Mouse (Mus musculus): ENCODE data around the gene Fan1. TPM values are rescaled to one million over a fixed set of nuclear protein-coding genes. Genes with fewer than 3 reads are reported as not detected.

The Fan1 gene
- 4.7 and 5.0 TPM in 2 replicates for polyA plus RNA-seq (2014; fragmentation: Nextera tagmentation; extraction: Ambion mirVana)

DNA sequence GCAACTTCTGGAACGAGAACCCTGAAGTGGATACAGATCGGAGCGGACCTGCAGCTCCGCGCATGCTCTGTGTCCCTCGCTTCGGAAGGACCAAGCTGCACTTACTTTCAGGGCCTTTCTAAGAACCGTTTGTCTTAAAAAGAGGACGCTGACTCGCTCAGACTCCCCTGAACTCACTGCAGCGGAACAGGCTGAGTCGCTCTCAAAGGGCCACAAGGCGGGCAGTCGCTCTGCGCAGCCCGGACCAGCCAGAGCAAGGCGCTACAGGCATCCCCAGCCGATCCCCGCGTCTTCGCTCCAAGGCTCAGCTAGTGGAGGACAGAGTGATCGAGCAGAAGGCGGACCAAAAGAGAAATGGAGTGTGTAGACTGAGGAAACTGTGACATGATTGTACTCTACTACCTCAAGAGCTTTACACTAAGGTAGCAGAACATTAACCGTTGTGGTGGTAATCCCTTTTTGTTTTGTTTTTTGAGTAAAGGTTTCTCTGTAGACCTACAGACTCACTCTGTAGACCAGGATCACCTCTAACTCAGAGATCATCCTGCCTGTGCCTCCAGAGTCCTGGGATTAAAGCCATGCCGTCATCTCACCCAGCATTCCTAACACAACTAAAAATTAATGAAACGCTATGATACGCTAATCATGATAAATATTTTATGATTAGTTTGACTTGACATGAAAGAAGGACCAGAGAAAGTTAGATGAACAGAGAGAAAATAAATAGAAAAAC is at the start of gene Fan1:
Gene Fan1 (minus strand): TSS at position 266 of the 733 bp plus-strand sequence.
- ATAC-seq (ENCODE audit: low FRiP score, low TSS enrichment): peak; percentile 95
- peak; percentile 91 for DNase-seq
- WGBS: 3% methylated on average over 27 of the region's 27 CpGs

GRCm38 (mm10) chr7:64403989-64404388 is 30.1 kb upstream of the Fan1 start:
- Histone ChIP-seq H3K4me3 (replicated peaks; ENCODE audit: low read depth, low read length) (no peak overlapping the region), H3K4me2 (ENCODE audit: low read length) (no peak overlapping the region), H3K9me3 (ENCODE audit: control insufficient read depth, low read length) (no peaks in the 10 kb centered on the region), H3K27ac (replicated peaks; ENCODE audit: low read depth, low read length) (no peak overlapping the region), H3K4me1 (ENCODE audit: control insufficient read depth, insufficient read depth, low read length) (no peaks in the 10 kb centered on the region), H3K9ac (replicated peaks; ENCODE audit: low read length) (no peak overlapping the region), H3K36me3 (ENCODE audit: control insufficient read depth, insufficient read depth, low read length) (no peaks in the 10 kb centered on the region), H3K27me3 (ENCODE audit: control insufficient read depth, insufficient read depth, low read length) (no peaks in the 10 kb centered on the region)
- 95% methylated on average over 8 of the region's 8 CpGs for WGBS
- ATAC-seq (ENCODE audit: low FRiP score, low TSS enrichment): no peak
- DNase-seq: no peak

More for the DNA sequence above, at the start of gene Fan1:
- peaks cover 36% of the 10 kb centered on the region for H3K36me3 ChIP-seq (ENCODE audit: control insufficient read depth, insufficient read depth, low read length)
- peak within 1 kb of the TSS; percentile 56 for H3K4me2 ChIP-seq (ENCODE audit: low read length)
- H3K9me3 ChIP-seq (ENCODE audit: control insufficient read depth, low read length): no peaks in the 10 kb centered on the region
- peak within 1 kb of the TSS; percentile 64 for H3K9ac ChIP-seq (replicated peaks; ENCODE audit: low read length)
- no peaks in the 10 kb centered on the region for H3K27me3 ChIP-seq (ENCODE audit: control insufficient read depth, insufficient read depth, low read length)
- H3K4me3 ChIP-seq (replicated peaks; ENCODE audit: low read depth, low read length): peak within 1 kb of the TSS; percentile 59
- peaks cover 5% of the 10 kb centered on the region for H3K4me1 ChIP-seq (ENCODE audit: control insufficient read depth, insufficient read depth, low read length)
- H3K27ac ChIP-seq (replicated peaks; ENCODE audit: low read depth, low read length): peak within 1 kb of the TSS; percentile 87

- no peak overlapping the region for H3K4me3 ChIP-seq (replicated peaks; ENCODE audit: low read depth, low read length)
- no peak overlapping the region for H3K27ac ChIP-seq (replicated peaks; ENCODE audit: low read depth, low read length)
- no peaks in the 10 kb centered on the region for H3K9me3 ChIP-seq (ENCODE audit: control insufficient read depth, low read length)
- H3K4me1 ChIP-seq (ENCODE audit: control insufficient read depth, insufficient read depth, low read length): no peaks in the 10 kb centered on the region
- no peak for DNase-seq
- H3K27me3 ChIP-seq (ENCODE audit: control insufficient read depth, insufficient read depth, low read length): no peaks in the 10 kb centered on the region
- no peak for ATAC-seq (ENCODE audit: low FRiP score, low TSS enrichment)
- no peak overlapping the region for H3K9ac ChIP-seq (replicated peaks; ENCODE audit: low read length)
- H3K4me2 ChIP-seq (ENCODE audit: low read length): no peak overlapping the region
- no peaks in the 10 kb centered on the region for H3K36me3 ChIP-seq (ENCODE audit: control insufficient read depth, insufficient read depth, low read length)
- 94% methylated on average over 4 of the region's 4 CpGs for WGBS
These were observed 28.6 kb upstream of the Fan1 start for GRCm38 (mm10) chr7:64402452-64402851.

GRCm38 (mm10) chr7:64400725-64401124 is 26.8 kb upstream of the Fan1 start:
- Histone ChIP-seq H3K4me1 (ENCODE audit: control insufficient read depth, insufficient read depth, low read length) (no peaks in the 10 kb centered on the region), H3K9me3 (ENCODE audit: control insufficient read depth, low read length) (no peaks in the 10 kb centered on the region), H3K27me3 (ENCODE audit: control insufficient read depth, insufficient read depth, low read length) (no peaks in the 10 kb centered on the region), H3K9ac (replicated peaks; ENCODE audit: low read length) (no peak overlapping the region), H3K4me3 (replicated peaks; ENCODE audit: low read depth, low read length) (no peak overlapping the region), H3K27ac (replicated peaks; ENCODE audit: low read depth, low read length) (no peak overlapping the region), H3K4me2 (ENCODE audit: low read length) (no peak overlapping the region), H3K36me3 (ENCODE audit: control insufficient read depth, insufficient read depth, low read length) (no peaks in the 10 kb centered on the region)
- no peak for DNase-seq
- WGBS: 100% methylated on average over 1 of the region's 1 CpGs
- no peak for ATAC-seq (ENCODE audit: low FRiP score, low TSS enrichment)

DNA sequence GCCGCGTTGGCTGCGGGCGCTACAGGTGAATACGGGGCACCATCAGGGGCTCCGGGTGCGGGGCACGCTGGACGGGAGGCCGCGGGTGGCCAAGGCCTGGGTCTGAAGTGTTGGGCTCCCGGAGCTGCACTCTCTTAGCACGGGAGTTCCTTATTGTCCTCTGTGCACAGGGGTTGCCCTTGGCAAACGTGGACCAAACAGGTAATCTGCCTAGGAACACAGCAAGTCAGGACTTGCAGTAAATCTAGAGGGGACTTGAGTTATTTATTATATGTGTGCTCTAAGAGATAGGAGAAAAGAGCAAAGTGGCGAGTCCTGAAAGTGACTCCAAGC is 18.9 kb upstream of the Fan1 start:
- DNase-seq (no peak), ATAC-seq (ENCODE audit: low FRiP score, low TSS enrichment) (no peak; the same call in 1 of the 2 replicates)
- no peaks in the 10 kb centered on the region for H3K9me3 ChIP-seq (ENCODE audit: control insufficient read depth, low read length)
- H3K4me1 ChIP-seq (ENCODE audit: control insufficient read depth, insufficient read depth, low read length): peaks cover 11% of the 10 kb centered on the region; the same call in 1 of the 2 replicates
- WGBS: 2% methylated on average over 15 of the region's 15 CpGs
- H3K4me3 ChIP-seq (replicated peaks; ENCODE audit: low read depth, low read length): peak overlapping the region; percentile 67
- peak overlapping the region; percentile 77 for H3K4me2 ChIP-seq (ENCODE audit: low read length)
- no peaks in the 10 kb centered on the region for H3K27me3 ChIP-seq (ENCODE audit: control insufficient read depth, insufficient read depth, low read length)
- H3K27ac ChIP-seq (replicated peaks; ENCODE audit: low read depth, low read length): peak overlapping the region; percentile 55
- peak overlapping the region; percentile 76 for H3K9ac ChIP-seq (replicated peaks; ENCODE audit: low read length)
- H3K36me3 ChIP-seq (ENCODE audit: control insufficient read depth, insufficient read depth, low read length): peaks cover 18% of the 10 kb centered on the region

DNA sequence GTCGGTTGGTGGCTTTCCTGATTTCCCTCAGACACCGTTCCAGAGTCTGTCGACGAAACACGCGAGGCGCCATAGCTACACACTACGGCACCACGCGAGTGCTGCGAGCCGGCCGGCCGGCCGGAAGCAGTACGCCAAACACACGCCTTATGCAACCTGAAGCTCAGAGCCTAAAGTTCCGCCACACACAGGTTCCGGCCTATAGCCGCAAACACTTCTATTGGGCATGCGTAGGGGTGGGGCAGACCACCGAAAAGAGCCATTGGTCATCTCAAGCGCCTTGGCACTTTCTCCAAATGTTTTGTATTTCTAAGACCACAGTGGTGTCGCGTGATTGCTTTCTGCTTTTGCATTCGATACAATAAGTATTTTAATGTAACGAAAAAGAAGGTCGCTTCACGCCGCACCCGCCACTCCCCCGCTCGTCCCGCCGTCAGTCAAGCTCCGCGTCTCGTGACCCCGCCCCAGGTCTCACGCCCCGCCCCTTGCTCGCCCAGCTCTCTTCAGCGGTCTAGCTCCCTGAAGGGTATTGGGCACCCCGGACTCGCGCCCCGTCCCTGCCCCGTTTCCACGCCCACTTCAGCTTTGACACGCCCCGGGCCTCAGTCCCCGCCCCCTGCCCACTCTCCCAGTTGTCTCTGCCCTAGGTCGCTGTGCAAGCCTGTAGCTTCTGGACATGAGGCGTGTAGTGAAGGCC is 18.4 kb upstream of the Fan1 start, which contains the start of the genes Mphosph10 and Mcee:
Gene Mphosph10 (minus strand): TSS at position 147 of the 697 bp plus-strand sequence.
Gene Mcee (plus strand): TSS at position 486 of the 697 bp plus-strand sequence.
- peak within 1 kb of the TSS; percentile 55 for H3K27ac ChIP-seq (replicated peaks; ENCODE audit: low read depth, low read length)
- H3K9me3 ChIP-seq (ENCODE audit: control insufficient read depth, low read length): no peaks in the 10 kb centered on the region
- peaks cover 22% of the 10 kb centered on the region for H3K36me3 ChIP-seq (ENCODE audit: control insufficient read depth, insufficient read depth, low read length)
- H3K4me1 ChIP-seq (ENCODE audit: control insufficient read depth, insufficient read depth, low read length): peaks cover 11% of the 10 kb centered on the region; the same call in 1 of the 2 replicates
- peak within 1 kb of the TSS; percentile 67 for H3K4me3 ChIP-seq (replicated peaks; ENCODE audit: low read depth, low read length)
- H3K4me2 ChIP-seq (ENCODE audit: low read length): peak within 1 kb of the TSS; percentile 77
- ATAC-seq (ENCODE audit: low FRiP score, low TSS enrichment) (peak; percentile 98), DNase-seq (peak; percentile 95)
- no peaks in the 10 kb centered on the region for H3K27me3 ChIP-seq (ENCODE audit: control insufficient read depth, insufficient read depth, low read length)
- peak within 1 kb of the TSS; percentile 76 for H3K9ac ChIP-seq (replicated peaks; ENCODE audit: low read length)
- under 1% methylated on average over 54 of the region's 54 CpGs for WGBS

GRCm38 (mm10) chr7:64391479-64391878 is 17.6 kb upstream of the Fan1 start:
- H3K9me3 ChIP-seq (ENCODE audit: control insufficient read depth, low read length): no peaks in the 10 kb centered on the region
- peak overlapping the region; percentile 77 for H3K4me2 ChIP-seq (ENCODE audit: low read length)
- peaks cover 11% of the 10 kb centered on the region; the same call in 1 of the 2 replicates for H3K4me1 ChIP-seq (ENCODE audit: control insufficient read depth, insufficient read depth, low read length)
- H3K27me3 ChIP-seq (ENCODE audit: control insufficient read depth, insufficient read depth, low read length): no peaks in the 10 kb centered on the region
- no peak overlapping the region for H3K27ac ChIP-seq (replicated peaks; ENCODE audit: low read depth, low read length)
- H3K9ac ChIP-seq (replicated peaks; ENCODE audit: low read length): peak overlapping the region; percentile 76; the same call in 1 of the 2 replicates
- WGBS: 2% methylated on average over 8 of the region's 8 CpGs
- peak overlapping the region; percentile 67 for H3K4me3 ChIP-seq (replicated peaks; ENCODE audit: low read depth, low read length)
- ATAC-seq (ENCODE audit: low FRiP score, low TSS enrichment) (no peak), DNase-seq (no peak)
- peaks cover 30% of the 10 kb centered on the region for H3K36me3 ChIP-seq (ENCODE audit: control insufficient read depth, insufficient read depth, low read length)

- peak overlapping the region; percentile 64 for H3K9ac ChIP-seq (replicated peaks; ENCODE audit: low read length)
- H3K9me3 ChIP-seq (ENCODE audit: control insufficient read depth, low read length): no peaks in the 10 kb centered on the region
- peak overlapping the region; percentile 59 for H3K4me3 ChIP-seq (replicated peaks; ENCODE audit: low read depth, low read length)
- peak; percentile 31 for DNase-seq
- peaks cover 36% of the 10 kb centered on the region for H3K36me3 ChIP-seq (ENCODE audit: control insufficient read depth, insufficient read depth, low read length)
- 14% methylated on average over 18 of the region's 18 CpGs for WGBS
- H3K4me1 ChIP-seq (ENCODE audit: control insufficient read depth, insufficient read depth, low read length): peaks cover 5% of the 10 kb centered on the region
- ATAC-seq (ENCODE audit: low FRiP score, low TSS enrichment): peak; percentile 62; the same call in 1 of the 2 replicates
- H3K27me3 ChIP-seq (ENCODE audit: control insufficient read depth, insufficient read depth, low read length): no peaks in the 10 kb centered on the region
- H3K4me2 ChIP-seq (ENCODE audit: low read length): peak overlapping the region; percentile 56
- H3K27ac ChIP-seq (replicated peaks; ENCODE audit: low read depth, low read length): peak overlapping the region; percentile 87
These were observed 607 bp downstream of the Fan1 start for GRCm38 (mm10) chr7:64373147-64373829.

All from midbrain, embryonic 14.5 days (tissue).